Mouse (Mus musculus) Patski (cell line): ENCODE results near the gene Fntb. TPM values are rescaled to one million over a fixed set of nuclear protein-coding genes. Genes with fewer than 3 reads are reported as not detected.

Experiments
- ATAC-seq: fragments of 100-300 bp; one replicate; pipeline ENCODE4 v1.8.0; 2021
- CTCF ChIA-PET: fragments of 350-600 bp; sonication (Branson Sonifier 250); formaldehyde crosslinking; loops from one replicate; lab custom pipeline; 2022; ENCODE audit warnings: inconsistent platforms; lab: Charles Lee
- POLR2A ChIA-PET: fragments of 350-600 bp; sonication (Branson Sonifier 250); formaldehyde crosslinking; loops from one replicate; lab custom pipeline; 2022; ENCODE audit warnings: antibody characterized with exemption, inconsistent platforms; lab: Charles Lee
- DNase-seq: peaks from one replicate; pipeline ENCODE4 v3.0.0-alpha.2; 2011; ENCODE audit warnings: low read depth, low spot score
- H3K27me3 ChIP-seq: fragments of 371-371 bp; one replicate; pipeline ENCODE4 v1.5.1; 2021
- CTCF ChIP-seq: fragments of 100-300 bp; IDR thresholded peaks from one replicate; pipeline ENCODE4 v1.5.1; 2021
- in situ Hi-C: fragments of 300-500 bp; cut with MboI; formaldehyde crosslinking; loops from 3 replicates; pipeline ENCODE4 v1.11.1; 2018; ENCODE audit warnings: low pct_unique_long_range_greater_than_20kb, mixed read lengths
- polyA plus RNA-seq: library from polyadenylated mRNA; unstranded; gene quantifications from one replicate; pipeline ENCODE4 v1.2.3, GENCODE M21; 2021

Fntb gene
- polyA plus RNA-seq, 1 experiment from 2014 or later: 12.9 TPM

GRCm38 (mm10) chr12:76814120-76814519, 48.7 kb downstream of the Fntb start:
- ATAC-seq (no peak), DNase-seq (no peak)
- no peak for TF ChIP-seq CTCF
- POLR2A ChIA-PET: no interaction called here
- in situ Hi-C loops: no loop called here
- CTCF ChIA-PET: interaction anchor here (1.0 kb wide), 1 partner anchor 10 kb away, joined by 3 read pairs; no protein-coding TSS in a partner anchor
- peaks cover 3% of the 10 kb centered on the region for H3K27me3 ChIP-seq

GRCm38 (mm10) chr12:76816720-76817119, 51.3 kb downstream of the Fntb start:
- ChIA-PET POLR2A (interaction anchor here (0.6 to 1.5 kb wide), 2 partner anchors 10 to 138 kb away, joined by 4 to 9 read pairs; no protein-coding TSS in a partner anchor), CTCF (interaction anchor here (1.1 kb wide), 1 partner anchor 13 kb away, joined by 3 read pairs; no protein-coding TSS in a partner anchor)
- ATAC-seq (no peak), DNase-seq (no peak)
- in situ Hi-C loops: no loop called here
- TF ChIP-seq CTCF: no peak
- peaks cover 4% of the 10 kb centered on the region for H3K27me3 ChIP-seq

- in situ Hi-C loops: no loop called here
- H3K27me3 ChIP-seq: peaks cover 4% of the 10 kb centered on the region
- ChIA-PET POLR2A (interaction anchor here (0.6 to 1.5 kb wide), 2 partner anchors 10 to 137 kb away, joined by 4 to 9 read pairs; no protein-coding TSS in a partner anchor), CTCF (interaction anchor here (1.1 kb wide), 1 partner anchor 14 kb away, joined by 3 read pairs; no protein-coding TSS in a partner anchor)
- TF ChIP-seq CTCF: no peak
- DNase-seq (no peak), ATAC-seq (no peak)
These were observed 51.8 kb downstream of the Fntb start for GRCm38 (mm10) chr12:76817176-76817575.

GRCm38 (mm10) chr12:76818120-76818519, 52.7 kb downstream of the Fntb start:
- POLR2A ChIA-PET: interaction anchor here (1.5 kb wide), 1 partner anchor 11 kb away, joined by 4 read pairs; no protein-coding TSS in a partner anchor
- peaks cover 6% of the 10 kb centered on the region for H3K27me3 ChIP-seq
- in situ Hi-C loops: no loop called here
- no peak for TF ChIP-seq CTCF
- DNase-seq (no peak), ATAC-seq (no peak)
- CTCF ChIA-PET: no interaction called here

- CTCF ChIA-PET: no interaction called here
- no peak for TF ChIP-seq CTCF
- POLR2A ChIA-PET: no interaction called here
- H3K27me3 ChIP-seq: peaks cover 10% of the 10 kb centered on the region
- ATAC-seq (no peak), DNase-seq (no peak)
- in situ Hi-C loops: no loop called here
These were observed 53.5 kb downstream of the Fntb start for GRCm38 (mm10) chr12:76818908-76819307.

- in situ Hi-C loops: no loop called here
- ATAC-seq: no peak
- TF ChIP-seq CTCF: no peak
- no peak for DNase-seq
- ChIA-PET POLR2A (no interaction called here), CTCF (no interaction called here)
- H3K27me3 ChIP-seq: peaks cover 10% of the 10 kb centered on the region
These were observed 54.4 kb downstream of the Fntb start for GRCm38 (mm10) chr12:76819816-76820215.

- no peak for TF ChIP-seq CTCF
- CTCF ChIA-PET: no interaction called here
- no peak for DNase-seq
- in situ Hi-C loops: no loop called here
- H3K27me3 ChIP-seq: peaks cover 13% of the 10 kb centered on the region
- POLR2A ChIA-PET: no interaction called here
- no peak for ATAC-seq
These were observed 55.2 kb downstream of the Fntb start for GRCm38 (mm10) chr12:76820615-76821014.

- in situ Hi-C loops: no loop called here
- peaks cover 13% of the 10 kb centered on the region for H3K27me3 ChIP-seq
- no peak for TF ChIP-seq CTCF
- ChIA-PET CTCF (no interaction called here), POLR2A (no interaction called here)
- DNase-seq (no peak), ATAC-seq (peak; percentile 35)
These were observed 56.7 kb downstream of the Fntb start for GRCm38 (mm10) chr12:76822002-76822650.

GRCm38 (mm10) chr12:76822651-76823041, 57.3 kb downstream of the Fntb start, which contains the start of gene Rab15:
Gene Rab15 (minus strand): TSS chr12:76822908.
- no peak for TF ChIP-seq CTCF
- DNase-seq: no peak
- ChIA-PET POLR2A (no interaction called here), CTCF (no interaction called here)
- peaks cover 13% of the 10 kb centered on the region for H3K27me3 ChIP-seq
- in situ Hi-C loops: no loop called here
- no peak for ATAC-seq

GRCm38 (mm10) chr12:76825283-76825682, 59.9 kb downstream of the Fntb start:
- in situ Hi-C loops: loop anchor here (25.0 kb wide), 1 partner anchor 837 kb away; no protein-coding TSS in a partner anchor
- H3K27me3 ChIP-seq: peaks cover 13% of the 10 kb centered on the region
- ATAC-seq (no peak), DNase-seq (no peak)
- POLR2A ChIA-PET: no interaction called here
- CTCF ChIA-PET: no interaction called here
- no peak for TF ChIP-seq CTCF

GRCm38 (mm10) chr12:76832704-76833103, 67.3 kb downstream of the Fntb start:
- ATAC-seq: no peak
- H3K27me3 ChIP-seq: no peaks in the 10 kb centered on the region
- in situ Hi-C loops: loop anchor here (10.0 to 25.0 kb wide), 2 partner anchors 402 to 830 kb away; partner anchors contain the start of gene Fut8
- POLR2A ChIA-PET: no interaction called here
- DNase-seq: no peak
- CTCF ChIA-PET: interaction anchor here (0.6 to 2.5 kb wide), 3 partner anchors 9 to 58 kb away, joined by 3 to 7 read pairs (median 4); no protein-coding TSS in a partner anchor
- peak; percentile 83 for TF ChIP-seq CTCF
